Mouse (Mus musculus) CH12.LX (cell line): ENCODE data around the gene Htatsf1. TPM values are rescaled to one million over a fixed set of nuclear protein-coding genes. Genes with fewer than 3 reads are reported as not detected.

Experiments
- DNase-seq: peaks from one replicate; pipeline ENCODE4 v3.0.0-alpha.2; 2013; ENCODE audit errors: extremely low read depth
- H3K27ac ChIP-seq: 2 replicates; pipeline ENCODE4 v1.5.1; 2012; ENCODE audit warnings: low read depth, mild to moderate bottlenecking, control low read depth, moderate library complexity; ENCODE audit not compliant: insufficient read depth
- H3K27me3 ChIP-seq: replicated peaks from 2 replicates; pipeline ENCODE3; 2012; ENCODE audit warnings: inconsistent platforms
- H3K36me3 ChIP-seq, 2 experiments: replicated peaks in 1 of 2; 2 replicates each; pipeline versions ENCODE3 to v1.6.1; 2012; ENCODE audit warnings: inconsistent platforms in 1 of 2, low read length in 1 of 2, mild to moderate bottlenecking in 1 of 2, mixed read lengths in 1 of 2, moderate library complexity in 1 of 2; ENCODE audit not compliant: control insufficient read depth in 1 of 2, insufficient read depth in 1 of 2
- H3K4me1 ChIP-seq, 2 experiments: 2 replicates each; pipeline ENCODE4 v1.6.1; 2012; ENCODE audit warnings: inconsistent platforms in 1 of 2, moderate library complexity in 1 of 2; ENCODE audit not compliant: insufficient read depth in 2 of 2, control insufficient read depth in 1 of 2
- H3K4me2 ChIP-seq: 2 replicates; pipeline ENCODE4 v1.6.1; 2012; ENCODE audit warnings: low read depth, mild to moderate bottlenecking, control low read depth; ENCODE audit not compliant: poor library complexity, insufficient read depth, severe bottlenecking
- H3K4me3 ChIP-seq, 3 experiments: fragments of 150-350 bp in 1 of 3; sonication (generic) in 1 of 3; replicated peaks in 1 of 3; 2 replicates each; pipeline versions ENCODE3 to v1.5.1; 2011 to 2012; ENCODE audit warnings: low read depth in 2 of 3, low read length in 2 of 3, mild to moderate bottlenecking in 2 of 3, moderate library complexity in 2 of 3, control low read depth in 1 of 3, improper control_type of control experiment in 1 of 3, inconsistent platforms in 1 of 3, mixed read lengths in 1 of 3; ENCODE audit not compliant: poor library complexity in 1 of 3
- H3K79me2 ChIP-seq: replicated peaks from 2 replicates; pipeline ENCODE4 v1.6.1; 2012; ENCODE audit warnings: mild to moderate bottlenecking, moderate library complexity; ENCODE audit not compliant: control insufficient read depth, poor library complexity, insufficient read depth, severe bottlenecking; ENCODE audit errors: extremely low read depth
- H3K9ac ChIP-seq: 2 replicates; pipeline ENCODE4 v1.6.1; 2012; ENCODE audit warnings: low read depth, mild to moderate bottlenecking, control low read depth, moderate library complexity; ENCODE audit not compliant: insufficient read depth
- H3K9me3 ChIP-seq: replicated peaks from 2 replicates; pipeline ENCODE3; 2012; ENCODE audit warnings: low read length, inconsistent platforms, mixed read lengths
- BHLHE40 ChIP-seq: IDR thresholded peaks from 2 replicates; pipeline ENCODE4 v1.6.1; 2011; ENCODE audit warnings: mild to moderate bottlenecking, low read depth, low read length, improper control_type of control experiment
- CHD1 ChIP-seq: IDR thresholded peaks from 2 replicates; pipeline ENCODE4 v1.6.1; 2012; ENCODE audit warnings: low read depth, low read length, improper control_type of control experiment, inconsistent platforms
- CHD2 ChIP-seq: IDR thresholded peaks from 2 replicates; pipeline ENCODE4 v1.6.1; 2011; ENCODE audit warnings: low read length, improper control_type of control experiment
- CTCF ChIP-seq, 2 experiments: IDR thresholded peaks in 1 of 2; conservative IDR thresholded peaks in 1 of 2; 2 replicates each; pipeline ENCODE4 v1.5.1; 2011 to 2012; ENCODE audit warnings: low read depth in 2 of 2, low read length in 2 of 2, improper control_type of control experiment in 1 of 2, inconsistent platforms in 1 of 2, mild to moderate bottlenecking in 1 of 2, moderate library complexity in 1 of 2
- E2F4 ChIP-seq: IDR thresholded peaks from 2 replicates; pipeline ENCODE4 v1.6.1; 2011; ENCODE audit warnings: low read depth, low read length, improper control_type of control experiment; ENCODE audit not compliant: insufficient replicate concordance
- ELF1 ChIP-seq: IDR thresholded peaks from 2 replicates; pipeline ENCODE4 v1.6.1; 2014; ENCODE audit warnings: low read depth, mild to moderate bottlenecking, inconsistent platforms, low read length, improper control_type of control experiment
- EP300 ChIP-seq: IDR thresholded peaks from 2 replicates; pipeline ENCODE4 v1.6.1; 2011; ENCODE audit warnings: low read length, improper control_type of control experiment
- ETS1 ChIP-seq: conservative IDR thresholded peaks from 2 replicates; pipeline ENCODE4 v1.6.1; 2012; ENCODE audit warnings: low read depth, mild to moderate bottlenecking, inconsistent platforms, low read length, improper control_type of control experiment, moderate library complexity
- GABPA ChIP-seq: IDR thresholded peaks from 2 replicates; pipeline ENCODE4 v1.6.1; 2012; ENCODE audit warnings: low read depth, low read length, improper control_type of control experiment, inconsistent platforms; ENCODE audit not compliant: insufficient replicate concordance
- HCFC1 ChIP-seq: IDR thresholded peaks from 2 replicates; pipeline ENCODE4 v1.6.1; 2012; ENCODE audit warnings: low read depth, mild to moderate bottlenecking, inconsistent platforms, low read length, improper control_type of control experiment
- IRF4 ChIP-seq: IDR thresholded peaks from 2 replicates; pipeline ENCODE4 v1.6.1; 2014; ENCODE audit warnings: low read depth, mild to moderate bottlenecking, inconsistent platforms, low read length, improper control_type of control experiment
- JUN ChIP-seq: IDR thresholded peaks from 2 replicates; pipeline ENCODE4 v1.6.1; 2011; ENCODE audit warnings: low read depth, mild to moderate bottlenecking, low read length, improper control_type of control experiment, moderate library complexity; ENCODE audit not compliant: insufficient read depth
- JUND ChIP-seq: conservative IDR thresholded peaks from 2 replicates; pipeline ENCODE4 v1.6.1; 2011; ENCODE audit warnings: low read depth, low read length, improper control_type of control experiment
- KAT2A ChIP-seq: IDR thresholded peaks from 2 replicates; pipeline ENCODE4 v1.6.1; 2012; ENCODE audit warnings: low read length, improper control_type of control experiment, inconsistent platforms; ENCODE audit not compliant: insufficient replicate concordance
- MAFK ChIP-seq: IDR thresholded peaks from 2 replicates; pipeline ENCODE4 v1.6.1; 2011; ENCODE audit warnings: low read length, improper control_type of control experiment; ENCODE audit not compliant: insufficient replicate concordance
- MAX ChIP-seq: IDR thresholded peaks from 2 replicates; pipeline ENCODE4 v1.6.1; 2011; ENCODE audit warnings: low read length, improper control_type of control experiment
- MAZ ChIP-seq: IDR thresholded peaks from 2 replicates; pipeline ENCODE4 v1.6.1; 2012; ENCODE audit warnings: low read depth, mild to moderate bottlenecking, inconsistent platforms, low read length, improper control_type of control experiment, moderate library complexity
- MEF2A ChIP-seq: IDR thresholded peaks from 2 replicates; pipeline ENCODE4 v1.6.1; 2014; ENCODE audit warnings: low read depth, mild to moderate bottlenecking, inconsistent platforms, low read length, improper control_type of control experiment, borderline replicate concordance
- MXI1 ChIP-seq: IDR thresholded peaks from 2 replicates; pipeline ENCODE4 v1.6.1; 2011; ENCODE audit warnings: mild to moderate bottlenecking, low read depth, low read length, improper control_type of control experiment
- MYC ChIP-seq: IDR thresholded peaks from 2 replicates; pipeline ENCODE4 v1.6.1; 2011; ENCODE audit warnings: low read depth, mild to moderate bottlenecking, improper control_type of control experiment, low read length
- NELFE ChIP-seq: IDR thresholded peaks from 2 replicates; pipeline ENCODE4 v1.6.1; 2011; ENCODE audit warnings: low read depth, low read length, improper control_type of control experiment
- NRF1 ChIP-seq: IDR thresholded peaks from 2 replicates; pipeline ENCODE4 v1.6.1; 2014; ENCODE audit warnings: low read depth, mild to moderate bottlenecking, inconsistent platforms, low read length, improper control_type of control experiment, moderate library complexity
- PAX5 ChIP-seq: IDR thresholded peaks from 2 replicates; pipeline ENCODE4 v1.6.1; 2012; ENCODE audit warnings: low read length, inconsistent platforms, mixed read lengths
- POLR2A ChIP-seq: IDR thresholded peaks from 2 replicates; pipeline ENCODE4 v1.6.1; 2011; ENCODE audit warnings: low read depth, mild to moderate bottlenecking, improper control_type of control experiment, low read length
- POLR2AphosphoS2 ChIP-seq: IDR thresholded peaks from 2 replicates; pipeline ENCODE4 v1.6.1; 2011; ENCODE audit warnings: low read depth, low read length, improper control_type of control experiment
- RAD21 ChIP-seq: IDR thresholded peaks from 2 replicates; pipeline ENCODE4 v1.6.1; 2011; ENCODE audit warnings: low read depth, mild to moderate bottlenecking, low read length, improper control_type of control experiment, moderate library complexity
- RCOR1 ChIP-seq: conservative IDR thresholded peaks from 2 replicates; pipeline ENCODE4 v1.6.1; 2012; ENCODE audit warnings: low read depth, mild to moderate bottlenecking, inconsistent platforms, low read length, improper control_type of control experiment
- SIN3A ChIP-seq: IDR thresholded peaks from 2 replicates; pipeline ENCODE4 v1.6.1; 2012; ENCODE audit warnings: low read length, improper control_type of control experiment, inconsistent platforms
- SMC3 ChIP-seq: IDR thresholded peaks from 2 replicates; pipeline ENCODE4 v1.6.1; 2011; ENCODE audit warnings: low read depth, low read length, improper control_type of control experiment
- TBP ChIP-seq: conservative IDR thresholded peaks from 2 replicates; pipeline ENCODE4 v1.6.1; 2011; ENCODE audit warnings: low read depth, low read length, improper control_type of control experiment
- TCF12 ChIP-seq: IDR thresholded peaks from 2 replicates; pipeline ENCODE4 v1.6.1; 2014; ENCODE audit warnings: low read depth, mild to moderate bottlenecking, inconsistent platforms, low read length, improper control_type of control experiment
- UBTF ChIP-seq: IDR thresholded peaks from 2 replicates; pipeline ENCODE4 v1.6.1; 2012; ENCODE audit warnings: low read depth, mild to moderate bottlenecking, inconsistent platforms, low read length, improper control_type of control experiment, moderate library complexity
- USF1 ChIP-seq: IDR thresholded peaks from 2 replicates; pipeline ENCODE4 v1.6.1; 2014; ENCODE audit warnings: low read depth, mild to moderate bottlenecking, inconsistent platforms, low read length, improper control_type of control experiment
- USF2 ChIP-seq: conservative IDR thresholded peaks from 2 replicates; pipeline ENCODE4 v1.6.1; 2011; ENCODE audit warnings: low read depth, low read length, improper control_type of control experiment
- ZC3H11A ChIP-seq: IDR thresholded peaks from 2 replicates; pipeline ENCODE4 v1.6.1; 2012; ENCODE audit warnings: low read depth, mild to moderate bottlenecking, inconsistent platforms, low read length, improper control_type of control experiment
- ZKSCAN1 ChIP-seq: IDR thresholded peaks from 2 replicates; pipeline ENCODE4 v1.6.1; 2012; ENCODE audit warnings: low read depth, inconsistent platforms, low read length, improper control_type of control experiment, borderline replicate concordance
- ZMIZ1 ChIP-seq: IDR thresholded peaks from 2 replicates; pipeline ENCODE4 v1.6.1; 2012; ENCODE audit warnings: low read depth, mild to moderate bottlenecking, inconsistent platforms, low read length, improper control_type of control experiment
- ZNF384 ChIP-seq: IDR thresholded peaks from 2 replicates; pipeline ENCODE4 v1.6.1; 2012; ENCODE audit warnings: low read depth, low read length, improper control_type of control experiment, inconsistent platforms
- dilution Hi-C: fragments of 300-500 bp; cut with MboI; formaldehyde crosslinking; loops from 2 replicates; pipeline ENCODE4 v1.14.3; 2020; ENCODE audit warnings: low sequenced_read_pairs; ENCODE audit not compliant: extremely low pct_unique_long_range_greater_than_20kb, extremely low pct_ligation_motif_present
- in situ Hi-C: fragments of 300-500 bp; cut with MboI; formaldehyde crosslinking; loops from 3 replicates; pipeline ENCODE4 v1.14.3; 2019; ENCODE audit warnings: low sequenced_read_pairs, low pct_ligation_motif_present, low pct_unique_long_range_greater_than_20kb, mixed read lengths
- polyA plus RNA-seq: library from polyadenylated mRNA; unstranded; fragments of >175 nt; gene quantifications from 2 replicates; pipeline ENCODE4 v1.2.1, GENCODE M21; 2012; ENCODE audit warnings: low read depth; ENCODE audit not compliant: insufficient read length
- total RNA-seq, 2 experiments: library from RNA; depleted of rRNA; stranded (reverse); fragments of 300-350 nt in 1 of 2; fragments of >200 nt in 1 of 2; gene quantifications; 2 replicates each; pipeline ENCODE4 v1.2.3; 2012 to 2014

Gene Htatsf1
- total RNA-seq (2012; rRNA removed) (22.4 and 25.8 TPM in 2 replicates), total RNA-seq (2014; rRNA removed) (22.6 and 24.5 TPM in 2 replicates), polyA plus RNA-seq (45.5 and 51.3 TPM in 2 replicates)

- H3K79me2 ChIP-seq, result peaks cover 4% of the 10 kb centered on the region; the same call in 1 of the 2 replicates
- dilution Hi-C loops (no loop called here), in situ Hi-C loops (no loop called here)
Measured at GRCm38 (mm10) chrX:57053174-57053992, at the start of gene Htatsf1. Htatsf1 (plus strand) TSS chrX:57053583.

GRCm38 (mm10) chrX:57012891-57013290 is 40.5 kb upstream of the Htatsf1 start:
- Histone ChIP-seq H3K36me3 (no peaks in the 10 kb centered on the region), H3K9ac (no peak overlapping the region), H3K4me3 (no peak overlapping the region), H3K27me3 (no peaks in the 10 kb centered on the region), H3K4me1 (no peaks in the 10 kb centered on the region), H3K4me2 (no peak overlapping the region), H3K79me2 (no peaks in the 10 kb centered on the region), H3K27ac (no peak overlapping the region), H3K9me3 (no peaks in the 10 kb centered on the region)
- no peak for DNase-seq
- dilution Hi-C loops, result no loop called here
- in situ Hi-C loops, result no loop called here
- TF ChIP-seq UBTF, result no peak
- no peak for TF ChIP-seq USF1
- TF ChIP-seq IRF4, result no peak
- TF ChIP-seq RAD21, result no peak
- TF ChIP-seq MYC, result no peak
- TF ChIP-seq NELFE, result no peak
- TF ChIP-seq BHLHE40, result no peak
- no peak for TF ChIP-seq RCOR1
- TF ChIP-seq ZKSCAN1, result no peak
- no peak for TF ChIP-seq HCFC1
- no peak for TF ChIP-seq POLR2AphosphoS2
- no peak for TF ChIP-seq E2F4
- no peak for TF ChIP-seq MXI1
- no peak for TF ChIP-seq ZNF384
- no peak for TF ChIP-seq ETS1

More at GRCm38 (mm10) chrX:57053174-57053992, at the start of gene Htatsf1:
- no peaks in the 10 kb centered on the region for H3K9me3 ChIP-seq
- peak within 1 kb of the TSS; percentile 84 for H3K9ac ChIP-seq
- H3K27ac ChIP-seq, result peak within 1 kb of the TSS; percentile 82
- peak within 1 kb of the TSS; percentile 64 to 88 (median 70) for H3K4me3 ChIP-seq
- no peaks in the 10 kb centered on the region for H3K4me1 ChIP-seq
- peak within 1 kb of the TSS; percentile 89 for H3K4me2 ChIP-seq
- peak; percentile 64 for DNase-seq
- peaks cover 0 to 16% of the 10 kb centered on the region in 2 experiments for H3K36me3 ChIP-seq
- H3K27me3 ChIP-seq, result no peaks in the 10 kb centered on the region
- TF ChIP-seq TBP (no peak), NELFE (peak; percentile 58; the same call in 1 of the 2 replicates), MAZ (no peak), ETS1 (no peak), ZNF384 (no peak), USF1 (no peak), CTCF (conservative IDR thresholded peaks at IDR 0.05 in 1 of 2, IDR thresholded peaks at IDR 0.05 in 1 of 2; ENCODE audit: low read depth in 2 of 2, low read length in 2 of 2) (no peak), ZKSCAN1 (no peak), TCF12 (0 out of 2 replicates have a peak, but pooled peaks have one; percentile 46), MAFK (no peak), JUND (no peak), MXI1 (0 out of 2 replicates have a peak, but pooled peaks have one; percentile 34), ZC3H11A (no peak), ZMIZ1 (no peak), USF2 (no peak), MAX (peak; percentile 56; the same call in 1 of the 2 replicates), KAT2A (no peak), ELF1 (peak; percentile 2), NRF1 (peak; percentile 72), POLR2A (peak; percentile 56), EP300 (no peak), PAX5 (no peak), POLR2AphosphoS2 (no peak), IRF4 (no peak), RCOR1 (no peak), RAD21 (no peak), GABPA (no peak), HCFC1 (peak; percentile 76), CHD1 (no peak), MYC (peak; percentile 77; the same call in 1 of the 2 replicates), MEF2A (no peak), SIN3A (no peak), SMC3 (no peak), BHLHE40 (no peak), UBTF (no peak), CHD2 (no peak), JUN (no peak), E2F4 (peak; percentile 30; the same call in 1 of the 2 replicates)
